In genomic region chr1:97661406-97662241, GRCm38 (mm10) we compare ENCODE assay signal across 8 mouse cellular contexts. TPM values are rescaled to one million over a fixed set of nuclear protein-coding genes. Genes with fewer than 3 reads are reported as not detected.
DNase-seq lines count a peak whose midpoint lies in the region; ATAC-seq and TF ChIP-seq lines count a peak whose summit lies in the region.

Gene D1Ertd622e (minus strand): TSS chr1:97662074.

- no peaks in the 10 kb centered on the region for H3K27me3 ChIP-seq in embryonic facial prominence, embryonic 13.5 days
- no peaks in the 10 kb centered on the region for H3K27me3 ChIP-seq in heart, adult 2 months (ENCODE audit: control insufficient read depth, insufficient read depth, low read length)
- no peaks in the 10 kb centered on the region for H3K27me3 ChIP-seq in limb, embryonic 15.5 days
- H3K27me3 ChIP-seq in midbrain, postnatal 0 days (ENCODE audit: insufficient read depth, low read length): no peaks in the 10 kb centered on the region

- peak within 1 kb of the TSS; percentile 89 for H3K4me3 ChIP-seq in embryonic facial prominence, embryonic 13.5 days
- H3K4me3 ChIP-seq in heart, adult 2 months: peak within 1 kb of the TSS; percentile 90
- H3K4me3 ChIP-seq in limb, embryonic 15.5 days: peak within 1 kb of the TSS; percentile 84
- H3K4me3 ChIP-seq in midbrain, postnatal 0 days (ENCODE audit: low read depth, low read length): peak within 1 kb of the TSS; percentile 95

- H3K79me2 ChIP-seq in heart, adult 2 months (replicated peaks; ENCODE audit: control insufficient read depth, insufficient read depth, low read length): no peaks in the 10 kb centered on the region; the same call in 1 of the 2 replicates

- TF ChIP-seq POLR2A in heart, adult 2 months (IDR thresholded peaks at IDR 0.05; ENCODE audit: insufficient read depth, low read depth, low read length): 0 out of 2 replicates have a peak, but pooled peaks have one; percentile 29

- TF ChIP-seq CTCF in heart, adult 2 months (IDR thresholded peaks at IDR 0.05): no peak
- no peak; the same call in 1 of the 2 replicates for TF ChIP-seq CTCF in midbrain, postnatal 0 days (IDR thresholded peaks at IDR 0.05)

- peaks cover 23% of the 10 kb centered on the region for H3K4me1 ChIP-seq in embryonic facial prominence, embryonic 13.5 days
- H3K4me1 ChIP-seq in heart, adult 2 months (ENCODE audit: control insufficient read depth, insufficient read depth, low read length): peaks cover 4% of the 10 kb centered on the region
- H3K4me1 ChIP-seq in limb, embryonic 15.5 days: 0 out of 2 replicates have a peak, but pooled peaks cover 4% of the 10 kb centered on the region
- H3K4me1 ChIP-seq in midbrain, postnatal 0 days (ENCODE audit: insufficient read depth, low read length): peaks cover 24% of the 10 kb centered on the region

- no peaks in the 10 kb centered on the region for H3K36me3 ChIP-seq in embryonic facial prominence, embryonic 13.5 days
- H3K36me3 ChIP-seq in heart, adult 2 months (ENCODE audit: control insufficient read depth, insufficient read depth, low read length): peaks cover 4% of the 10 kb centered on the region
- H3K36me3 ChIP-seq in limb, embryonic 15.5 days: no peaks in the 10 kb centered on the region
- no peaks in the 10 kb centered on the region for H3K36me3 ChIP-seq in midbrain, postnatal 0 days (ENCODE audit: insufficient read depth, low read length)

- no peaks in the 10 kb centered on the region for H3K9me3 ChIP-seq in embryonic facial prominence, embryonic 13.5 days
- H3K9me3 ChIP-seq in limb, embryonic 15.5 days: no peaks in the 10 kb centered on the region
- H3K9me3 ChIP-seq in midbrain, postnatal 0 days (ENCODE audit: low read length): no peaks in the 10 kb centered on the region

- peak; percentile 94 for ATAC-seq in embryonic facial prominence, embryonic 13.5 days (ENCODE audit: insufficient number of reproducible peaks, insufficient read depth, low FRiP score, low TSS enrichment, low read depth)
- peak; percentile 93 for ATAC-seq in limb, embryonic 15.5 days (ENCODE audit: insufficient number of reproducible peaks, low FRiP score, low TSS enrichment, low read depth)
- peak; percentile 93 for ATAC-seq in midbrain, postnatal 0 days (ENCODE audit: low FRiP score)

- intact Hi-C loops in heart, adult 2 months (cut with DNase I): loop anchor here (5.0 kb wide), 1 partner anchor 106 kb away; no protein-coding TSS in a partner anchor

- peak; percentile 79 for DNase-seq in A20 (ENCODE audit: low read depth, low spot score)
- peak; percentile 53 to 55 for DNase-seq in adrenal gland, postnatal 4 days (ENCODE audit: low spot score in 2 of 2)
- peak; percentile 90 to 91 for DNase-seq in heart, adult 2 months
- DNase-seq in kidney, adult 8-10 months: peak; percentile 82 to 83
- DNase-seq in midbrain, postnatal 0 days (ENCODE audit: low spot score): peak; percentile 88
- peak; percentile 61 to 64 for DNase-seq in spleen, postnatal 14 days (ENCODE audit: low spot score in 2 of 2)

- H3K4me2 ChIP-seq in embryonic facial prominence, embryonic 13.5 days: peak within 1 kb of the TSS; percentile 90
- H3K4me2 ChIP-seq in limb, embryonic 15.5 days: peak within 1 kb of the TSS; percentile 88
- peak within 1 kb of the TSS; percentile 70 for H3K4me2 ChIP-seq in midbrain, postnatal 0 days (ENCODE audit: low read depth, low read length, poor library complexity, severe bottlenecking)

- WGBS in embryonic facial prominence, embryonic 13.5 days: under 1% methylated on average over 99 of the region's 106 CpGs
- under 1% methylated on average over 105 of the region's 106 CpGs for WGBS in heart, adult 2 months
- under 1% methylated on average over 70 of the region's 106 CpGs for WGBS in limb, embryonic 15.5 days
- under 1% methylated on average over 54 of the region's 106 CpGs for WGBS in midbrain, postnatal 0 days

- peak within 1 kb of the TSS; percentile 92 for H3K27ac ChIP-seq in embryonic facial prominence, embryonic 13.5 days
- H3K27ac ChIP-seq in heart, adult 2 months: peak within 1 kb of the TSS; percentile 77
- peak within 1 kb of the TSS; percentile 87 for H3K27ac ChIP-seq in limb, embryonic 15.5 days
- peak within 1 kb of the TSS; percentile 98 for H3K27ac ChIP-seq in midbrain, postnatal 0 days (ENCODE audit: low read depth, low read length)

- no peak for TF ChIP-seq EP300 in heart, adult 2 months (IDR thresholded peaks at IDR 0.05; ENCODE audit: insufficient read depth, low read depth, low read length)

- H3K9ac ChIP-seq in embryonic facial prominence, embryonic 13.5 days: peak within 1 kb of the TSS; percentile 88
- peak within 1 kb of the TSS; percentile 98 for H3K9ac ChIP-seq in heart, adult 2 months (ENCODE audit: low read depth, low read length)
- H3K9ac ChIP-seq in limb, embryonic 15.5 days: peak within 1 kb of the TSS; percentile 73
- H3K9ac ChIP-seq in midbrain, postnatal 0 days (replicated peaks; ENCODE audit: low read length, poor library complexity, severe bottlenecking): peak within 1 kb of the TSS; percentile 83

RNA-seq across cellular contexts. Expression of gene D1Ertd622e, which starts in this region (rescaled TPM):
- total RNA-seq in adrenal gland, postnatal 4 days (2021): 10 to 100 TPM; 18.6 to 22.4 TPM
- polyA plus RNA-seq in embryonic facial prominence, embryonic 13.5 days (2015; fragmentation: Nextera tagmentation; extraction: Ambion mirVana): 17.5 and 18.2 TPM in 2 replicates
- 1 to 10 TPM; 4.4 to 4.5 TPM for total RNA-seq in heart, adult 2 months (2021)
- polyA plus RNA-seq in heart, adult 2 months (2012; rRNA removed): 3.1 and 4.3 TPM in 2 replicates
- 13.9 TPM in 2 replicates for polyA plus RNA-seq in limb, embryonic 15.5 days (2015; fragmentation: Nextera tagmentation; extraction: Ambion mirVana)
- total RNA-seq in midbrain, postnatal 0 days (2014; rRNA removed): 32.9 and 60.9 TPM in 2 replicates
- polyA plus RNA-seq in midbrain, postnatal 0 days (2015; fragmentation: Nextera tagmentation; extraction: Ambion mirVana): 57.0 and 57.9 TPM in 2 replicates

Comparison
In these comparisons a context has a peak if more than half of its experiments do, and no peak if none do; other contexts are left out.
1. Peak in every context shown above with its lines: DNase-seq, ATAC-seq, H3K4me3 ChIP-seq and H3K27ac ChIP-seq.